Mouse (Mus musculus) B cell, adult 2 months (primary cell): ENCODE results near the gene Cdk6.
"Not testable (repeated sequence)": the region's sequence is repeated elsewhere in the genome, so short reads cannot be mapped to it uniquely, and the experiment has no call there.

Source experiments
- DNase-seq, 2 experiments: peaks; one replicate each; pipeline ENCODE4 v3.0.0; 2022

Gene Cdk6

GRCm38 (mm10) chr5:3438453-3439003, 97.2 kb downstream of the Cdk6 start:
- not testable (repeated sequence) for DNase-seq

DNA sequence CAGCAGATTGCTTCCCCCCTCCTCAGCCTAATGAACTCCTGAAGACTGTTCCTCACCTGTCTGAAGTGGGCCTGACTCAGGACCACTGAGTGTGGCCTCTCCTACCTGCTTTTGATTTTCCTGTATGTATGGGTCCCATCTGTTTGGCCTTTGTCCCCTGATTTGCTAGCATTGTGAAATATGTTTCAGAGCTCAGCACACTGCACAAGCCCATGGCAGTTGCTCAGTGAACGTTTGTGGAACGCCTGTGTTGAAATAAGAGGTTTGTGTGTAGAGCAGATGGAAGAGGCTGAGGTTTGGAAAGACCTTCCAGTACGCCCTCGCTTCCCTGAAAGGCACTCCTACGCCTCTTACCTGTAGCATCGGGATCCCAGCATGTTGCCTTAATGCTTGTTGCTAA, 98.1 kb downstream of the Cdk6 start:
- not testable (repeated sequence) for DNase-seq

GRCm38 (mm10) chr5:3442524-3442923, 101.2 kb downstream of the Cdk6 start:
- not testable (repeated sequence) for DNase-seq

DNA sequence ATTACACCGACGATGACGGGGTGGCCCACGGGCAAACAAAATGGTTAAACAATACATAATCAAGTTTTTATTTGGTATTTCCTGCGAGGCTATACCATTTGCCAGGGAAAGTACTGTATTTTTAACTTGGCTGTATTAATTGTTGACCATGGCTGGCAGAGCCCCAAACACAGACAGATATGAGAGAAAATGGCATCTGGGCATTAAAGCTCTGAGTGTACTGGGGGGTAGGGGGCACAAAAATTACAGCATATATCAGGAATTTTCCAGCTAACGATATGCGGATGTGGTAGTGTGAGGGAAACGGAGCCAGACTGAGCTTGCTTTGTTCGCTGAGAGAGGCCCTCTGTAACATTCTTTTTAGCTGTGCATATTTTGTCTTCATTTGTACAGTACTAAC, 109.9 kb downstream of the Cdk6 start:
- DNase-seq = not testable (repeated sequence)

DNA sequence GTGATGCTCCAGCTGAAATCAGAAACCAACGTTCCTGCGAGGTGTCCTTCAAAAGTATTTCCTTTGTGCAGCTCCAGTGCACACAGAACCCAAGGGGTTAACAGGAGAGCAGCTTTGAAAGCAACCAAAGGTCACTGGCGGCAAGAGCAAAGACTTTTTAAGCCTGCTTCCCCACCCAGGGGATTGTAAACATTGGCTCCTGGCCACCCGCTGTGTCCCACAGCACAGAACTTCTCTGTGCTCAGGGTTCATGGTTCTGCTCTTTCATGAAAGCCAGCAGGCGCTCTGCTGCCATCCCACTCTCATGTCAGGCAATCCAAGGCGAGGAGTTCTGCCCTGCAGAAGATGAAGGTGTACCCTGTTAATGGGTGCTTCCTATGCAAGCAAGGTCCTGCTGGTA, 112.7 kb downstream of the Cdk6 start:
- DNase-seq = not testable (repeated sequence)

GRCm38 (mm10) chr5:3460907-3461306, 119.6 kb downstream of the Cdk6 start:
- DNase-seq = peak; percentile 25 to 32

DNA sequence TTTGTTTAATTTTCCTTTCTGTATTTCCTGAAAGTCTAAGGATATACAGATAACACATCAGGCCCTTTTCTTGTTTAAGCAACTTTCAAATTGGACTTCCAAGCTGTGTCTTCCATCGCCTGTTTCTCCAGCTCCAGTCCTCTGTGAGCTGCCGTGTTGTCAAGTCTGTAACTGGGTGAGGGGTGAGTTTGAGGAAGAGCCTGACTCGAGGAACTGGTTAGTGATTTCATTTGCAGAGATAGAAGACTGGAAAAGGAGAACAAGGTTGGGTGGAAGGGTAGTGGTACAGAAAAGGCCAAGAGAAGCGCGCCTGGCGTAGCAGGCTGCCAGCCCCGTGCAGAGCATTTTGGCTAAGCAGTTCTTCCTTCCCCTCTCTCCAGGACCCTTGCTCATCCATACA, 120.1 kb downstream of the Cdk6 start:
- DNase-seq = no peak

DNA sequence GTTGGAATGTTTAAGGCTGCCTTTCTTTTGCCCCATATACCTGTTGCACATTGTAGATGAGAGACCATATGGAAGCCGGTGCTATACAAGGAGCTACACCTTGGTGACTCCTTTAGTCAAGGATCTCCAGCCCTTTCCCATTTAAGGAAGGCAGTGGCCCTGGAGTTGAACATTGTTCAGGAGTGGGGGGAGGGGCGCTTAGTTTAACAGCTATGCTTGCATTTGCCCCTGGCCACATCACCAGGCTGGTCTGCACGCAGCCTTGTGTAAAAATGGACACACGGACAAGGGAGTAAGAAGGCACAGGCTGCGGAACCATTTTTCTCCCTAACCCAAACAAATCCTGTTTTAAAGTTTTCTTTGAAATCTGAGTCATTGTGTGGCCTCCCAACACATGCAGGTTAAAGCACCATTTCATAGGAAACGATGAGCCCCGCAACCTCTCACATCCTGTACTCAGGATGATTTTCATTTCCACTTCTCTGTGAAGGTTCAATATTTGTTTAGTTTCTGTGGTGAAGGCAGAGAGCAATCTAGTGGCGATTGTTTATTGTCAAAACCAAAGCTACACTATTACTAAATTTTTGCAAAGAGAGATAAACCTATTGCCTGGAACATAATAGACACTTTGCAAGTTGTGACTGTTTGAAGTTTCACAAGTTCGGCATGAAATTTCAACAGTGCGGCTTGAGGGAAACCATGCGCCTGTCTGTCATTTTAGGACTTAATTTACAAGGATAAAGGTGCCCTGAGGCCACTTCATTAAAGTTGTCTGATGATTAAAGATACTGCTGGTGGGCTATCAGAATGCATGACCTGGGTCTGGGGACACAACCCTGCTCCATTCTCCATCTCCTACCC, 121.8 kb downstream of the Cdk6 start:
- no peak for DNase-seq

- no peak for DNase-seq
Observed at GRCm38 (mm10) chr5:3463758-3464157, 122.5 kb downstream of the Cdk6 start.

- DNase-seq = no peak
Observed at GRCm38 (mm10) chr5:3466069-3466877, 125.0 kb downstream of the Cdk6 start.

DNA sequence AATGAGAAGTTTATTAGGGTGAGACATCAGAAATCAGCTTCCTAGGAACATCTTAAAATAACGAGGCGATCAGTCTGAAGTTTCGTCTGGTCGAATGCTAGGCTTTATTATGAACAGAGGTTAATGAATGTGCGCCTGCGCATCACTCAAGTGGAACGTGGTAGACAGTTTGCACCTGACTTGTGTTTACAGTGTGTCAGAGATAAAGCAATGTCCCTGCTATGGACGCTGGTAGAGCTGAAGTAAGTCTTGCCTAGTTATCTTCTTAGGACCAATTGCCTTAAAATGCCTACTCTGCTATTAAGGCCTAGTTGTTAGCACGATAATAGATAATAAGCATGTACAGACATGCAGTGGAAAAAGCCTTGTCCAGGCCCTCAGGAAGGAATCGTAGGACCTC, 129.6 kb downstream of the Cdk6 start:
- DNase-seq = no peak

DNA sequence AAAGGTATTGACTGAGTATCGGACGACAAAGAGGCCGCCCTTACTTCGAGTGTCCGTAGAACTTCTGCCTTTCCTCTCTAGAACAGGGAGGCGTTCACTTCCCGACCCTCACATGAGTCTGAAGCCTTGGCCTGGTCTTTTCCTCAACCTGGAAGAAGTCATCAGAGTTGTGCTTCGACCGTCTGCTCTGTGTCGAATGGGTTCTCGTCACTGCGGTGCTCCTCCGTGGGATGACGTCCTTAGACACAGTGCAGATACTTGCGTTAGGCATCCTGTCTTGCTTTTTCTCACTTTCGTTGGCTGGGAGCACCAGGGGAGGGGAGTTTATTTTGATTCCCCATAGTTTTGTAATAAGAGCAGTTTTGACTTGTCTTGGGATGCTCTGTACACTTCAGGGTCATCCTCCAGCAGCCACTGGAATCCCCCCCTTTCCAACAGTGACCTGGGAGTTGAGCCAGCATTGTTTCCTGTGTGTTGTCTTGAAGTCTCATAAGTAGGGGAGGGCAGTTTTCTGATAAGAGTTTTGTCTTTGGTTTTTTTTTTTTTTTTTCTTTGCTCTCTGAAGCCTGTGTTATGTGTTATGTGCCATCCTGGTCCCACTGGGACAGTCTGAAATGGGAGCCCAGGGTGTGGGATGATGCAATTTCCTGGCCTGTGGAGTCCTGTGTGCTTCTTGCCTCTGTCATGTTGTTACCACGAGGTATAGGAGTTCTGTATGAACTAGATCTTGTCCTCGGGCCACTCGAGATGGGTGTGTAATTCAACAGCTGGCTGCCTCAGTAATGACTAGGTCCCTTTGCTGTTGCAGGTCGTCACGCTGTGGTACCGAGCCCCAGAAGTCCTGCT, 131.2 kb downstream of the Cdk6 start:
- DNase-seq = no peak

- no peak for DNase-seq
Observed at GRCm38 (mm10) chr5:3477711-3478110, 136.4 kb downstream of the Cdk6 start.

DNA sequence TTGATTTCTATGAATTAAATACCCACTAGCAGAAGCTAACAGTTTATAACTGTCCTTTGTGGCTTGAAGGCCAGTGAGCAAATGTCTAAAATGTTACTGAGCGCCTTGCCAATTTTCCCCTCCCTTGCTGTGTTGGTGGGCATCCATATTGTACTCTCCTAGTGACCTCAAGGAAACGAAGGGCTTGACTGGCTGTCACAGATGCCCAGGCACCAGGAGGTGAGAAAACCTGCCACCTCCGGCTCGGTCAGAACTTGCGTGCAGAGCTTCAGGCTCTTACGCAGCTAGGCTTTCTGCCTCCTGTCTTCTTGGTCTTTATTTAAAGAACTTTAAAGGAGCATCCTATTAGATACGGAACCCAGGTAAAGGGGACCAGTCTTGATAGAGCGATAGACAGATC, 136.9 kb downstream of the Cdk6 start:
- DNase-seq = no peak

DNA sequence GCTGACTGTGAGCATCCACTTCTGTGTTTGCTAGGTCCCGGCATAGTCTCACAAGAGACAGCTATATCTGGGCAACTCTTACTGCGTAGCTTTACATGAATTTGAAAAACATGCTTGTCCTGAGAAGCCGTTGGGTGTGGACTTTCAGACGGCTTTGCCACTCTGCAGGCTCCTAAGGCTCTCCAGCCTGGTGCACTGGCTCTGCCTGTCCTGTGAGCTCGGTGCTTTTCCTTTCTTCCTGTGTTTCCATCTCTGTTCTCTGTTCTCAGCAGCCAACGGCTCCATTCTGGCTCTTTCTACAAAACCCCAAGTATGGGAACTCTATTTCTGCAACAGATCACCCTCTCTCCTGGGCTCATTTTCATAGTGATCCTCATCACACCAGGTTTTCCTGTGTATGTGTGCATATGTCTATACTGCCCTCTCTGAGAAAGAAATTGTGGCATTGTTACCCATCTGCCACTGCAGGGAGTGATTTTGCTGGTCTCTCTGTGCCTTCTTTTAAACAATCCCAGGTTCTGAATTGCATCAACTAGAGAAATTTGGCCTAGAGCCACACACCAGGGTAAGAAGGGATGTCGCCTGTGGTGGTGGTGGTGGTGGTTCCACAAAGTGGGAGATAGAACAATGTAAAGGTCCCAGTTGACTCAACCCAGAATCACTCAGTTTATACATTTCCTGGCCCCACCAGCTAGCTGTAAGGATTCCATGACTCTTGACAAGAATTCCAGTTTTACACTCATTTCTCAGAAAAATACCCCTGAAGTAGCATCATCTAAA, 137.9 kb downstream of the Cdk6 start:
- DNase-seq = no peak

- no peak for DNase-seq
Observed at GRCm38 (mm10) chr5:3480637-3481395, 139.5 kb downstream of the Cdk6 start.

DNA sequence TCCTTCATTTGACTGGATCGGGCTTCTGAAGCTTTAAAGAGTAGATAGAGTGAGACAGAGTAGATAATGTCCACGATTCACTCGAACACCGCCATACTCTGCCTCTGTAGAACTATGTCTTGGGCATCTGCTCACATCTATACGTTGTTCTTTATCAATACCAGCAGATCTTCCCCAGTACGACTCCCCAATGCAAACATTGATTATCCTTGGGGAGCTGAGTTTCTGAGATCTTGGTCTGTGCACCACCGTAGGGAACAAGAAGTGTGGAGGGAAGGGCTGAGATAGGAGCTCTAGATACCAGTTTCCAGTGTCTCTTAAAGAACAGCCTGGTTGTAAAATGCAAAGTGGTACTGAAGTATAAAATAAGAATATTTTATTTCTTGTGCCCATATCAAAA, 141.2 kb downstream of the Cdk6 start:
- DNase-seq = no peak

DNA sequence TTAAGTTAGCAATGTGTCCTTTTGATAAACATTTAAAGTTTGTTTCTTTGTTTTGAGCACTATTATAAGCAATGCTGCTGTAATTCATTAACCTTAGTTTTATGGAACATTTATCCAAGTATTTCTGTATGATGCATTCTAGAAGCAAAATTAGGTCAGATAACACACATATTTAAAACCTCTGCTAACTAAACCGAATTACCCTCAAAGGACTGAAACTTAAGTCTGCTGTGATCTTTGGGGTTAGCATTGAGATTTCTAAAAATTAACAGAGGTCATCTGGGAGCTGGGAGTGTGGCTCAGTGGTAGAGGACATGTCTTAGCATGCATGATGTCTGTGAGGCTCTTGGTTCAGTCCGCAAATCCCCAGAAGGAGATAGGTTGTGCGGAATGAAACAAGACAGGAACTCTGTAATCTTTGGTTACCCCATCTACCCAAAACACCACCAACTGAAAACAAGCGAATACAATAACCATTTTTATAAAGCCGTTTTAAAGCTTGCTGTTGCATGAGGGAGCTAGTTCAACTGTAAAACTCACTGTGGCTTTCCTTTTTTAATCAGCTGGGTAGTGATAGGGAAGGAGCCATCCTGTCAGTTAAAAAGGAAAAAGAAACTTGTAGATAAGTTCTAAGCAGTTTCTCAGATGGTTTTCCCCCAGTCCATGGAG, 141.9 kb downstream of the Cdk6 start:
- DNase-seq = no peak

- DNase-seq = no peak
Observed at GRCm38 (mm10) chr5:3486579-3487282, 145.4 kb downstream of the Cdk6 start.
